Mouse (Mus musculus): ENCODE measurements around the gene Cnpy1.

DNA sequence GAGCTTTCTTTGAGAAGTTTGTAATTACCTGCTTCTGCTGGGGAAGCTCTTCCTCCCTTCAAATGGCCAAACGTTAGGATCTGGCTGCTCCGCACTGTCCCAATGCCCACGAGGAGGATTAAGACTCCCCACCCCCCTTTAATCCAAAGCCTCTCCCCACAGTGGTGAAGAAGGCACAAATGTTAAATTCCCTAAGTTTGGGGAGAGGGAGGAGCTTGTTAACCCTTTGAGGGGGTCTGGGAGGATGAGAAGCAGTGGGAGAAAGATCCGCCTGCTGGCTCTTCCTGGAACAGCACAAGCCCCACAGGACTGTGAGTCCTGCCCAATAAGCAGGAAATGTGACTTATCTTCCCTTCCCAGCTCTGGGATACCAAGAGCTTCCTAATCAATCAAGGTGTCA lies 7.5 kb downstream of the Cnpy1 start:
- TF ChIP-seq E2F4 (IDR thresholded peaks at IDR 0.05; ENCODE audit: insufficient read depth) (no peak), POLR2A (IDR thresholded peaks at IDR 0.05; ENCODE audit: insufficient read length, low read depth) (no peak), MAX (IDR thresholded peaks at IDR 0.05; ENCODE audit: low read depth) (no peak), SRF (IDR thresholded peaks at IDR 0.05; ENCODE audit: control insufficient read depth, insufficient read length, low read depth) (no peak), USF1 (IDR thresholded peaks at IDR 0.05; ENCODE audit: low read depth) (no peak)

Data from myocyte (in vitro differentiated cells).